Mouse (Mus musculus) ES-Bruce4 (cell line): ENCODE results near the gene Terb2.

Experiments
- CTCF ChIP-seq: IDR thresholded peaks from one replicate; pipeline ENCODE4 v1.8.1; 2011; ENCODE audit warnings: low read depth, low read length
- POLR2A ChIP-seq: IDR thresholded peaks from one replicate; pipeline ENCODE4 v1.8.1; 2011; ENCODE audit warnings: low read length; ENCODE audit not compliant: insufficient read depth

DNA sequence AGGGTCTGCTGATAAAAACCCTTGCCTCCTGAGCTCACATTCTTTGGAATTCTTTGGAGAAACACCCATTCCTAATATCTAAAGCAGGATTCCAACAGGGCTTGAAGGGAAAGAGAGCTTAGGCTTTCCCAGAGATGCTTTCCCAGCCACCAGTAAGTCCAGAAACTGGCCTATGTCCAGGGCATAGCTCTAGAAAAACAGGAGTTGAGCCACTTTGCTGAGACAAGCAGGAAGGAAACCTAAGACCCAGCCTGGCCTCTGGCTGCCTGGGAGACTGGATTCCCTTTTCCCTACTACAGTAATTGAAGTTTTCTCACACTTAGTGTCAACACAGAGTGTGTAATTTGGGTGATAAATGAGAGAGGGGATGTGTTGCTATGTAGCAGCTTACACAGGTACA is 50.2 kb downstream of the Terb2 start:
- TF ChIP-seq POLR2A (no peak), CTCF (no peak)
